Mouse (Mus musculus) stomach, embryonic 15.5 days (tissue): ENCODE measurements around the gene Nfkbid. TPM values are rescaled to one million over a fixed set of nuclear protein-coding genes. Genes with fewer than 3 reads are reported as not detected.

Experiments
- ATAC-seq: fragments of 200-750 bp; cut with Nextera tagmentation; 2 replicates; pipeline ENCODE4 v1.8.0; 2017; ENCODE audit warnings: low read depth, moderate number of reproducible peaks, moderate TSS enrichment; ENCODE audit not compliant: insufficient read depth, low FRiP score
- H3K27ac ChIP-seq: fragments of 300-500 bp; sonication (generic); 2 replicates; pipeline ENCODE4 v1.5.1; 2015; ENCODE audit warnings: mild to moderate bottlenecking, inconsistent platforms
- H3K27me3 ChIP-seq: fragments of 300-500 bp; sonication (generic); replicated peaks from 2 replicates; pipeline ENCODE4 v1.6.1; 2015; ENCODE audit warnings: inconsistent platforms
- H3K36me3 ChIP-seq: fragments of 300-500 bp; sonication (generic); 2 replicates; pipeline ENCODE4 v1.6.1; 2015; ENCODE audit warnings: inconsistent platforms
- H3K4me1 ChIP-seq: fragments of 300-500 bp; sonication (generic); 2 replicates; pipeline ENCODE4 v1.6.1; 2015; ENCODE audit warnings: inconsistent platforms
- H3K4me2 ChIP-seq: fragments of 300-500 bp; sonication (generic); 2 replicates; pipeline ENCODE4 v1.6.1; 2015; ENCODE audit warnings: mild to moderate bottlenecking, inconsistent platforms
- H3K4me3 ChIP-seq: fragments of 300-500 bp; sonication (generic); replicated peaks from 2 replicates; pipeline ENCODE4 v1.5.1; 2015; ENCODE audit warnings: inconsistent platforms
- H3K9ac ChIP-seq: fragments of 300-500 bp; sonication (generic); 2 replicates; pipeline ENCODE4 v1.6.1; 2015; ENCODE audit warnings: inconsistent platforms
- H3K9me3 ChIP-seq: fragments of 300-500 bp; sonication (generic); 2 replicates; pipeline ENCODE4 v1.6.1; 2016; ENCODE audit warnings: inconsistent platforms
- WGBS: fragments of 180-500 bp; shearing (Covaris S2); methylation state at CpG from one replicate; pipeline ENCODE4 v1.1.7; 2015; 5-methylcytosine and 5-hydroxymethylcytosine counted together
- polyA plus RNA-seq: library from polyadenylated mRNA; unstranded; fragments of >200 nt; fragmentation: Nextera tagmentation; extraction: Ambion mirVana; gene quantifications from 2 replicates; pipeline ENCODE4 v1.2.1, GENCODE M21; 2015

Nfkbid gene
- polyA plus RNA-seq, 1 experiment from 2014 or later: 2.6 TPM

DNA sequence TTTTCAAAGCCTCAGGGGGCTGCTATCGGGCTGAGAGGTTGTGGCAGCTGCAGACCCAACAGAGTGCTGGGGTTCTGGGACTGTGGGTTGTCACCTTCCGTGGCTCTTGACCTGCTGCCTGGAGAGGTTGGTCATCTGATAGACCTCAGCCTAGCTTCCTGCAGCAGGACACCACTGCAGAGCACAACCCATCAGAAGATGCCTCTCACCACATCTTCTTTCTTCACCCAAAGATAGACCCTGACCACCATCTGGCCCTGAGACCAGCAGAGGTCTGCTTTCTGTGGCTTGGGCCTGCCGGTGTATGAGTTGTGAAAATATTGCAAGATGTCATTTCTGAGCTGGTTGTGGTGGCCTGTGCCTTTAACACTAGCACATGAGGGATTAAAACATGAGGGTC is 10.5 kb upstream of the Nfkbid start:
- Histone ChIP-seq H3K27me3 (no peaks in the 10 kb centered on the region), H3K9me3 (no peaks in the 10 kb centered on the region), H3K9ac (no peak overlapping the region), H3K4me3 (no peak overlapping the region), H3K27ac (no peak overlapping the region), H3K4me1 (no peaks in the 10 kb centered on the region), H3K4me2 (no peak overlapping the region), H3K36me3 (no peaks in the 10 kb centered on the region)
- no peak for ATAC-seq
- WGBS: 60% methylated on average over 3 of the region's 3 CpGs

DNA sequence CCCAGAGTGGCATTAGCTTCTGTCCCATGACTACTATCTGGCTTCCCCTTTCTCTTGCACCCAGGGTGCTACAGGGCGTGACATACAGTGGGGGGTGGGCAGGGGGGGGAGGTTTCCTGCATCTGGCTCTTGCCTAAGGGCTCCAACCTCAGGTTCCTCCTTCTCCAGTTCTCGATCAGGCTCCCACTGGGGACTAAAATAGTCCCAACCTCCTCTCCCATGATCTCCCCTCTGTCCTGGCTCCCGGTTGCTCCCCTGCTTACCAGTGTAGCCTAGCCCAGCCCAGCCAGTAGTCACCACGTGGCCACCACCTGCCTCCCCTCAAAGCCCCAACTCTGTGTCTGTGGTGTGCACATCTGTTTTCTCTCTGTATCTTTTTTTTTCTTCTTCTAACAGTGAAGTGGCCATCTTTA is 8.8 kb upstream of the Nfkbid start:
- Histone ChIP-seq H3K27ac (0 out of 2 replicates have a peak overlapping the region, but pooled peaks have one; percentile 31), H3K4me2 (no peak overlapping the region), H3K36me3 (no peaks in the 10 kb centered on the region), H3K4me1 (no peaks in the 10 kb centered on the region), H3K9ac (no peak overlapping the region), H3K27me3 (no peaks in the 10 kb centered on the region), H3K9me3 (no peaks in the 10 kb centered on the region), H3K4me3 (no peak overlapping the region)
- peak; percentile 18; the same call in 1 of the 2 replicates for ATAC-seq
- 44% methylated on average over 4 of the region's 4 CpGs for WGBS

DNA sequence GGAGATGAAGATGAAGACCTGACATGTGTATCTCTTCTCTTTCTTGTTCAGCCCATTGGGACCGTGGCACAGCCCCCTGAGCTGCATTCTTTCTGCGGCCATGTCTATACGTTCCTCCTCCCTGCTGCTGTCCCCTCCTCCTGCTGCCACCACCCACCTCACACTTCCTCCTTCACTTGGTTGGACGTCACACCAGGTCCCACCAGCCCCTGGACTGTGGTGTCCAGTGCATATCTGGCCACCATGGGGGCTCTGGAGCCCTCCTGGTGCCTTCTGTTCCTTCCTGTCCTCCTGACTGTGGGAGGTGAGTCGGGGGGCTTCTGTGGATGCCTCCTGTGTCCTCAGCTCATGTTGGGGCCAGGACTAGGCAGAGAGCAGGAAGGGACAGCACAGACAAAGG is 7.9 kb upstream of the Nfkbid start, which contains the start of gene Tyrobp:
TSS of gene Tyrobp (plus strand) at position 165 of the 400 bp plus-strand sequence.
- Histone ChIP-seq H3K4me1 (no peaks in the 10 kb centered on the region), H3K36me3 (no peaks in the 10 kb centered on the region), H3K9me3 (no peaks in the 10 kb centered on the region), H3K27me3 (no peaks in the 10 kb centered on the region), H3K27ac (0 out of 2 replicates have a peak within 1 kb of the TSS, but pooled peaks have one; percentile 31), H3K4me2 (no peak within 1 kb of the TSS), H3K4me3 (0 out of 2 replicates have a peak within 1 kb of the TSS, but pooled peaks have one; percentile 1), H3K9ac (no peak within 1 kb of the TSS)
- 60% methylated on average over 5 of the region's 5 CpGs for WGBS
- ATAC-seq: no peak

DNA sequence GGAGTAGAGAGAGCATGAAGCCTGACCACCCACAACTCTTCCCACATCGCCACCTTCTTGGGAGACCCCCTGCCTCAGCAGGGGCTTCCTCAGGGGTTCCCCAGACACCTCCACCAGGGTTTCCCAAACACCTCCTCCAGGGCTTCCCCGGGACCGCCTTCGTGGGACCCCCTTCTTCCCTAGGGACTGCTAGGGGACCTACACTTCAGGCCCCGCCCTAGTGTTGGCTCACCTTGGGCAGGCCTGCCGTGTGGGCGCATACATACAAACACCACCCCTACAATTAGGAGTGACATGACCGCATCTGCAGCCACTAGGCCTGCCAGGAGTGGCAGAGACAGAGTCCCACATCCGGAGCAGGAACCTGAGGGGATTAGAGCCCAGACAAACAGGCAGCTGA is 3.7 kb upstream of the Nfkbid start:
- Histone ChIP-seq H3K27ac (no peak overlapping the region; the same call in 1 of the 2 replicates), H3K36me3 (no peaks in the 10 kb centered on the region), H3K4me1 (peaks cover 12% of the 10 kb centered on the region; the same call in 1 of the 2 replicates), H3K9me3 (no peaks in the 10 kb centered on the region), H3K4me2 (no peak overlapping the region), H3K9ac (no peak overlapping the region), H3K27me3 (no peaks in the 10 kb centered on the region), H3K4me3 (no peak overlapping the region)
- WGBS: 71% methylated on average over 9 of the region's 9 CpGs
- no peak for ATAC-seq

DNA sequence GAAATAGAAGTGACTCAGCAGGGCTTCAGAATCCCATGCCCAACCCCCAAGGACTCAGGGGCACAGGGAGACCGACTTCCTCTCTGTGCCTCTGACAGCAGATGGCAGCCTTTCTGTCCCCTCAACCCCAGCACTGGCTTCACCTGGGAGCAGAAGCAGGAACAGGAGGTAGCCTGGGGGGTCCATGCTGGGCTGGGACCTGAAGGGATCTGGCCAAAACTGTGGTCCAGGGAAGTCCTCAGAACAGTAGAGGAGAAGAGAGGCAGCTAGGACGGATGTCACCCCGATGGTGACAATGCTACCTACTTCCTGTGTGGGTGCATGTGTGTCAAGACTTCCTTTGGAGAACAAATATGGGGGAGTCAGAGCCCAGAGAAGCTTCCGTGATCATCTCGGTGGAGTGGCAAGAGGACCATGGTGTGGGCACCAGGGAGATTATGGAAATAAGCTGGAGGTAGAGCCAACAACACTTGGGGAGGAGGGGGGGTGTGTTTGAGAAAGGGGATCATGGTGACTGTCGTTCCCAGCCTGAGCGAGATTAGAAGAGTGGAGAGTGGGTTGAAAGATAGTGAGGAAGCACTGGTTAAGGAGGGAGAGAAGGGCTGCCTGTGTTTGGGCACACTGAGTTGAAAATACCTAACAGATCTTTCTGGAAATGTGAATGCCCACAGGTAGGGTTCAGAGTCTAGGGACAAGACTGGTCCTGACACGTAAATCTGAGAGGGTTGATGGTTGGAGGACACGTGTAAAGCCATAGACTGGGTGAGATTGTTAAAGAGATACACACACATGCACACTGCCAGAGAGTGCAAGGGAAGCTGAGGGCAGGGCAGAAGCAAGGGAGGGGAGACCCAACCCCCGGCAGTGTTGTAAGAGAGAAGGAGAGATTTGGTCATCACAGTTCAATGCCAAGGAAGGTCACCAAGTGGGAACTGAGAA is 1.7 kb upstream of the Nfkbid start, which contains the start of gene Hcst:
TSS of gene Hcst (minus strand) at position 294 of the 939 bp plus-strand sequence.
- WGBS: 65% methylated on average over 10 of the region's 10 CpGs
- Histone ChIP-seq H3K27me3 (no peaks in the 10 kb centered on the region), H3K9me3 (no peaks in the 10 kb centered on the region), H3K9ac (no peak within 1 kb of the TSS), H3K4me1 (peaks cover 12% of the 10 kb centered on the region; the same call in 1 of the 2 replicates), H3K4me2 (no peak within 1 kb of the TSS), H3K36me3 (no peaks in the 10 kb centered on the region), H3K4me3 (no peak within 1 kb of the TSS), H3K27ac (no peak within 1 kb of the TSS)
- no peak for ATAC-seq

DNA sequence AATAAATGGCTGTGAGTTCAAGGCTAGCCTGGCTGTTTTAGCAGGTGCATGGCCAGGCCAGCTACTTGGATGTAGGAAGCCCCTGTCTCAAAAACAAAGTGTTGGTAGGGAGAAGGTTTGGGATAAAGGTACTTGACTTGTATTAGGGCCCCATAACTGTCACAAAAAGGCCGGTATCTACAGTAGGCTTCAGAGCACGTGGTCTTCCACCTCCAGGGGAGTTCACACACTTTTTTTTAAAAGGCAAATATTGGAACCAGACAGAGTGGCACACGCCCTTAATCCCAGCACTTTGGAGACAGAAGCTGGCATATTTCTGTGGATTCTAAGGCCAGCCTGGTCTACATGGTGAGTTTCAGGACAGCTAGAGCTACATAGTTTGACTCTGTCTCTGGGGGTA is 859 bp upstream of the Nfkbid start:
- no peaks in the 10 kb centered on the region for H3K27me3 ChIP-seq
- no peaks in the 10 kb centered on the region for H3K9me3 ChIP-seq
- WGBS: 67% methylated on average over 3 of the region's 3 CpGs
- no peak overlapping the region for H3K4me3 ChIP-seq
- no peak for ATAC-seq
- H3K4me2 ChIP-seq: no peak overlapping the region
- no peaks in the 10 kb centered on the region for H3K36me3 ChIP-seq
- H3K27ac ChIP-seq: no peak overlapping the region
- no peak overlapping the region for H3K9ac ChIP-seq
- peaks cover 12% of the 10 kb centered on the region; the same call in 1 of the 2 replicates for H3K4me1 ChIP-seq

DNA sequence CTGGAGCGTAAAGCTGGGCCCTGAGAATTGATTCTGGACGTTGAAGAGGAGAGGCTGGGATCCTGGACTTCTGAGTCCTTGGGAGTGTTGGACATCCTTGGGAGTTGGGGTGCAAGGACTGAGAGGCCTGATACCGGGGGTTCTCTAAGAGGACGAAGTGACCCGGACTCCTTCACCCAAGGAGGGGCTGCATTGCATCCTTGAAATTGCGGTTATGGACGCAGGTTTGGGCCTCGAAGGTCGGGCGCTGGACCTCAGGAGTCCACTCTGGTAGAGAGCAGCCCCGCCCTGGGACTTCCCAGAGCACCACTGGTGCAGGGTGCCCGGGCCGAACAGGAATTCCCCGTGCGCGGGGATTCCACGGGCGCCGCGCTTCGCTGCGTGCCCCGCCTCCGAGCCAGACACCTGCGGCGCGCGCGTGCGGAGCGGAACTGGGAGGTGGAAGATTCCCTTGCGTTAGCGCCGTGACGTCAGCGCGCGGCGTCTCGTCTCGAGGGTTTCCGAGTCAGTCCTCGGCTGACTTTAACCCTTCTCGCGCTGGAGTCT is 431 bp downstream of the Nfkbid start:
- H3K9ac ChIP-seq: peak overlapping the region; percentile 41
- H3K27me3 ChIP-seq: no peaks in the 10 kb centered on the region
- peak; percentile 80 for ATAC-seq
- peak overlapping the region; percentile 59 for H3K4me3 ChIP-seq
- H3K36me3 ChIP-seq: no peaks in the 10 kb centered on the region
- H3K4me2 ChIP-seq: peak overlapping the region; percentile 99
- no peaks in the 10 kb centered on the region for H3K9me3 ChIP-seq
- WGBS: under 1% methylated on average over 45 of the region's 45 CpGs
- peak overlapping the region; percentile 68 for H3K27ac ChIP-seq
- H3K4me1 ChIP-seq: peaks cover 12% of the 10 kb centered on the region; the same call in 1 of the 2 replicates

DNA sequence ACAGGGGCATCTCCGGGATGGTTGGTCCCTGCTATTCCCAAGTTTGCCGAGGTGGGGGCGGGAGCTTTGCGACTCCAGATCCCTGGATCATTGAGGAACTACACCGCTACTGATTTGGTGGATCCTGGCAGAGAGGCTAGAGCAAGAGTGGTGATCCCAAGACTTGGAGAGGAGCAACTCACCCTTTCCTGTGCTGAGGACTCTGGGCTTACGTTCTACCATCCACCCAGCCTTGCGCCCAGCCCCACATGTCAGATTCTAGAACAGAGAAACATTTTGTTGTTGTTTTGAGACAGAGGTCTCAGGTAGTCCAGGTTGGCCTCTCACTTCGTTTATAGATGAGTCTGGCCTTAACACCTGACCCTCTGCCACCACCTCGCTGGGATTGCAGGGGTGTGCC is 1.0 kb downstream of the Nfkbid start:
- no peaks in the 10 kb centered on the region for H3K36me3 ChIP-seq
- peak overlapping the region; percentile 59 for H3K4me3 ChIP-seq
- peak overlapping the region; percentile 99 for H3K4me2 ChIP-seq
- H3K27me3 ChIP-seq: no peaks in the 10 kb centered on the region
- peaks cover 12% of the 10 kb centered on the region; the same call in 1 of the 2 replicates for H3K4me1 ChIP-seq
- H3K9me3 ChIP-seq: no peaks in the 10 kb centered on the region
- peak overlapping the region; percentile 31; the same call in 1 of the 2 replicates for H3K27ac ChIP-seq
- 9% methylated on average over 9 of the region's 9 CpGs for WGBS
- no peak for ATAC-seq
- H3K9ac ChIP-seq: peak overlapping the region; percentile 26; the same call in 1 of the 2 replicates

DNA sequence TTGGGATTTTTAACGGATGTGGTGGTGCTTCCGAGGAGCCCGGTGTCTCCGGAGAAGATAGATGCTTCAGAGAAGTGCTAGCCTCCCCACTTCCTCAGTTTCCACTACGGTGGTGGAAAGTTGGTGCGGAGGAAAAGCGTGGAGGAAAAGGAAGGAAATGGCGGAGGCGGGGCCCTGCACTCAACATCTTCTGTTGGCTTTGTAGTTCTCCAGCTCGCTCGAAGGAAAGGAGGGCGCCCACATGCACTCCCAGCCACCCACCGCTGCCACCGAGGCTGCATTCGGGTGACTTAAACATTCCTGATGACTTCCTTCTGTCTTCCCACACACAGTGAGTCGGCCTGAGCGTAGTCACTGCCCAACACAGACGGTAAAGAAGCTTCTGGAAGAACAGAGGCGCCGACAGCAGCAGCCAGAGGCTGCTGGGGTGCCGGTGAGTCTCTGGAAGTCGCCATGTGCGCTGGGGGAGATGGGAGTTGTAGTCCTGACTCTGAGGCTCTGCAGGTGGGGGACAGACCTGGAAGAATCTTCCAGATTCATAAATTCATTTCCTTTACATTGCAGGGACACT is 1.6 kb downstream of the Nfkbid start:
- peak overlapping the region; percentile 59 for H3K4me3 ChIP-seq
- H3K27me3 ChIP-seq: no peaks in the 10 kb centered on the region
- H3K9ac ChIP-seq: peak overlapping the region; percentile 8; the same call in 1 of the 2 replicates
- peak overlapping the region; percentile 99 for H3K4me2 ChIP-seq
- 0 out of 2 replicates have a peak overlapping the region, but pooled peaks have one; percentile 31 for H3K27ac ChIP-seq
- no peak for ATAC-seq
- 27% methylated on average over 23 of the region's 23 CpGs for WGBS
- no peaks in the 10 kb centered on the region for H3K36me3 ChIP-seq
- H3K9me3 ChIP-seq: no peaks in the 10 kb centered on the region
- peaks cover 12% of the 10 kb centered on the region; the same call in 1 of the 2 replicates for H3K4me1 ChIP-seq

DNA sequence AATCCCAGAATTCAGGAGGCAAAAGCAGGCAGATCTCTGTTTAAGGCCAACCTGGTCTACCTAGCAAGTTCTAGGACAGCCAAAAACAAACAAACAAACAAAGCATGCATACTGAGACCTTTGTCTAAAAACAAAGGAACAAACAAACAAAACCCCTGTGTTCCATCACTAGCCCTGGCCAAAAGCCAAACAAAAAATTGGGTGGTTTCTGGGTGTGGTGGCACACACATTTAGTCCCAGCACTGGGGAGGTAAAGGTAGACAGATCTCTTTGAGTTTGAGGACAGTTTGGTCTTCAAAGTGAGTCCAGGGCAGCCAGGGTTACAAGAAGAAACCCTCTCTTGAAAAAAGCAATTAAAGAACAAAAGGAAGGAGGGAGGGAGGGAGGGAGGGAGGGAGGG is 7.8 kb downstream of the Nfkbid start:
- Histone ChIP-seq H3K4me3 (no peak overlapping the region), H3K9ac (no peak overlapping the region), H3K27ac (no peak overlapping the region), H3K4me1 (no peaks in the 10 kb centered on the region), H3K9me3 (no peaks in the 10 kb centered on the region), H3K4me2 (no peak overlapping the region), H3K27me3 (no peaks in the 10 kb centered on the region), H3K36me3 (no peaks in the 10 kb centered on the region)
- no peak for ATAC-seq

DNA sequence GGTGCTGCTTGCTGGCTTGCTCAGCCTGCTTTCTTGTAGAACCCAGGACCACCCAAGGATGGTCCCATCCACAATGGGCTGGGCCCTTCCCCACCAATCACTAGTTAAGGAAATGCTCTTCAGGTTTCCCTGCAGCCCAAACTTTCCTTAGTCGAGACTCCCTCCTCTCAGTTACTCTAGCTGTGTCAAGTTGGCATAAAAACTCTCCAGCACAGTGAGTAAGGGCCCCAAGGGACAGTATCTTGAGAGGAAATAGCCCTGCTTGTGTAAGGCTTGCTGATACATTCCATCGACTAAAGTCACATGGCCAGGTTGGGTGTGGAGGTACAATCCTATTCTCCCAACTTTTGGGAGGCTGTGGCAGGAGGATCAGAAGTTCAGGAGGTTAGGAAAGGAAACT is 8.7 kb downstream of the Nfkbid start:
- Histone ChIP-seq H3K9me3 (no peaks in the 10 kb centered on the region), H3K27ac (no peak overlapping the region), H3K4me3 (no peak overlapping the region), H3K27me3 (no peaks in the 10 kb centered on the region), H3K4me1 (no peaks in the 10 kb centered on the region), H3K36me3 (no peaks in the 10 kb centered on the region), H3K9ac (no peak overlapping the region), H3K4me2 (no peak overlapping the region)
- WGBS: 41% methylated on average over 2 of the region's 2 CpGs
- no peak for ATAC-seq
